Mouse (Mus musculus) hindbrain, embryonic 13.5 days (tissue): Measurements from ENCODE around the gene Rsf1. TPM values are rescaled to one million over a fixed set of nuclear protein-coding genes. Genes with fewer than 3 reads are reported as not detected.
A peak's percentile ranks its signal among the peaks of the same experiment; 100 is the strongest.

Experiments
- ATAC-seq: fragments of 200-750 bp; cut with Nextera tagmentation; 2 replicates; pipeline ENCODE4 v1.8.0; 2017; ENCODE audit warnings: moderate TSS enrichment; ENCODE audit not compliant: low FRiP score
- H3K27ac ChIP-seq: fragments of 300-500 bp; sonication (generic); 2 replicates; pipeline ENCODE4 v1.5.1; 2015; ENCODE audit warnings: inconsistent platforms, mild to moderate bottlenecking, moderate library complexity
- H3K27me3 ChIP-seq: fragments of 300-500 bp; sonication (generic); 2 replicates; pipeline ENCODE4 v1.6.1; 2015; ENCODE audit warnings: mild to moderate bottlenecking, inconsistent platforms
- H3K36me3 ChIP-seq: fragments of 300-500 bp; sonication (generic); 2 replicates; pipeline ENCODE4 v1.6.1; 2015; ENCODE audit warnings: mild to moderate bottlenecking, inconsistent platforms
- H3K4me1 ChIP-seq: fragments of 300-500 bp; sonication (generic); replicated peaks from 2 replicates; pipeline ENCODE4 v1.6.1; 2015; ENCODE audit warnings: inconsistent platforms
- H3K4me2 ChIP-seq: fragments of 300-500 bp; sonication (generic); 2 replicates; pipeline ENCODE4 v1.6.1; 2015; ENCODE audit warnings: inconsistent platforms, mild to moderate bottlenecking, moderate library complexity
- H3K4me3 ChIP-seq: fragments of 300-500 bp; sonication (generic); 2 replicates; pipeline ENCODE4 v1.5.1; 2015; ENCODE audit warnings: mild to moderate bottlenecking, inconsistent platforms
- H3K9ac ChIP-seq: fragments of 300-500 bp; sonication (generic); 2 replicates; pipeline ENCODE4 v1.6.1; 2015; ENCODE audit warnings: mild to moderate bottlenecking, inconsistent platforms
- H3K9me3 ChIP-seq: fragments of 300-500 bp; sonication (generic); 2 replicates; pipeline ENCODE4 v1.6.1; 2016; ENCODE audit warnings: inconsistent platforms
- WGBS: fragments of 180-500 bp; shearing (Covaris S2); methylation state at CpG from one replicate; pipeline ENCODE4 v1.1.7; 2015; 5-methylcytosine and 5-hydroxymethylcytosine counted together
- polyA plus RNA-seq: library from polyadenylated mRNA; unstranded; fragments of >200 nt; fragmentation: Nextera tagmentation; extraction: Ambion mirVana; gene quantifications from 2 replicates; pipeline ENCODE4 v1.2.1, GENCODE M21; 2015

Rsf1 gene
- 35.4 and 36.2 TPM in 2 replicates for polyA plus RNA-seq

DNA sequence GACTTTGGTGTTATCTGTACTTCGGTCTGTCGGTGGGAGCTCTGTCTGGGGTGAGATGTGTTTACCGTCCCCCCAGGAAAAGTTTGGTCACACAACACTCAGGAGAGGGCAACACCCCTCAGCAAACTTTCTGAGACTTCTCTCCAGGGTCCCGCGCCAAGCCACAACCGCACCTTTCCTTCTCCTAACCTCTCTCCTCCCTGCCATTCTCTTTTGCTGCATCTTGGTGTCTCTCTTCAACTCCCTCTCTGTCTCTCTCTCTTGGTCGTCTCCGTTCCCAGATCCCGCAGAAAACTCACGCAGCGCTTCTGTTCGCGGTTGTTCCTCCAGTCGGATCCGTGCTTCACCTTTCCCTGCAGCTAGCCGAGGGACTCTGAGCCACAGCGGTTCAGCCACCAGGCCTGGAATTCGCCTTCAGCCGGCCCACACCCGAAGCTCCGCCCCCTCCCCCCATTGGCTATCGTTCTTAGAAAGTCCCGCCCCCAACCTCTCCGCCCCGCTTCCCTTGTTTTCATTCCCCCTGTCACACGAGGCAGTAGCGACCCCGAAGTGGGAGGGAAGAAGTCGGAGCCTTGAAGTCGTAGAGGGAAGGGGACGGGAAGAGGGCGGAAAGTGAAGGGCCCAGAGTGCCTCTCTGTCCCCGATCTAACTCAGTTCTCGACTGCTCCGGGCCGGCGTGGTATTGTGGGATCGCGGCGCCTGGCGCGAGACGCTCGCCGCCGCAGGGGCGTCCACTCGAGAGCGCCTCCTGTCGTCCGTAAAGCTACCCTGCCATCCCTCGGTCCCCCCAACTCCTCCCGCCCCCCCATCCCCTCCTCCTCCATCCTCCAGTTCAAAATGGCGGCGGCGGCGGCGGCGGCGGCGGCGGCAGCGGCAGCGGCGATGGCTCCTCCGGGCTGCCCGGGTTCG, at the start of gene Rsf1, which contains the start of gene Aamdc:
Gene Rsf1 (plus strand): TSS at position 823 of the 909 bp plus-strand sequence.
Gene Aamdc (minus strand): TSS at position 431 of the 909 bp plus-strand sequence.
- Histone ChIP-seq H3K4me3 (peak within 1 kb of the TSS; percentile 100), H3K9me3 (no peaks in the 10 kb centered on the region), H3K9ac (peak within 1 kb of the TSS; percentile 99), H3K4me1 (peaks cover 15% of the 10 kb centered on the region), H3K4me2 (peak within 1 kb of the TSS; percentile 68), H3K36me3 (0 out of 2 replicates have a peak, but pooled peaks cover 5% of the 10 kb centered on the region), H3K27ac (peak within 1 kb of the TSS; percentile 99), H3K27me3 (no peaks in the 10 kb centered on the region)
- WGBS: under 1% methylated on average over 55 of the region's 68 CpGs
- ATAC-seq: peak; percentile 97

DNA sequence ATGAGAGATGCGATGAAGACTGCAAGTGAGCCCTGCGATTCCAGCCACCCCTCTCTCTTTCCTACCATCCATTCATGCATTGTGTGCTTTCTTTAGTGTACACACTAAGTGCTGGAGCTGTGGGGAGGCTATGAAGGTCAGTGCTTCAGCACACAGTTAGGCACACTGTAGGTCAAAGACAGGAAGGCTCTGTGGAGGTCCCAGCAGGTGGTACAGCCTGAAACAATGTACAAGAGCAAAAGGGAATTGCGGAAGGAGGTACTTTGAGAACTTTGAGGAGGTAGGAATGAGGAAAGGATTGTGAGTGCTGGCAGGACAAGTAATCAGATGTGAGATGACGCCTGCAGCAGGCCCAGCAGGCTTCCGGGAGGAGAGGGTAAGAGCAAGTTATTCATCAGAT, 44.2 kb upstream of the Rsf1 start:
- no peaks in the 10 kb centered on the region for H3K27me3 ChIP-seq
- no peak overlapping the region for H3K27ac ChIP-seq
- ATAC-seq: no peak
- H3K4me3 ChIP-seq: no peak overlapping the region
- H3K9ac ChIP-seq: no peak overlapping the region
- H3K4me1 ChIP-seq: no peaks in the 10 kb centered on the region
- H3K4me2 ChIP-seq: no peak overlapping the region
- 84% methylated on average over 5 of the region's 5 CpGs for WGBS
- H3K9me3 ChIP-seq: no peaks in the 10 kb centered on the region
- H3K36me3 ChIP-seq: peaks cover 91% of the 10 kb centered on the region

DNA sequence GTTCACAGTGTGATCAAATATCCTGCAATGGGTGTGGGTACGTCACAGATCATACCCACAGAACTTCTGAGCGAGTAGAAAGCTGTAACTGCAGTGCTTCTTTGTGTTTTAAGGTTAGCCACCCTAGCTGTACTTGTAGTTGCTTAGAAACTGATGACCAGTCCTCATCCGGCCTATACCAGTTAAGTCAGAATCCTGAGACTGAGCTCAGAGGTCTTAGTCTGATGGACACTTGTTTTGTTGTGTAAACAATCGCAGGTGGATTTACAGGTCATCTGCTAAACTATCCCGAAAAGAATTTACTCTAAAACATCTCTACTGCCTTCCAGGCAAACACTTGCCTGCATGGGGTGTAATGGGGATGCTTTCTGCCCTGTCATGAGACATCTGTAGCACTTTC, 43.1 kb upstream of the Rsf1 start:
- Histone ChIP-seq H3K27ac (no peak overlapping the region), H3K4me1 (no peaks in the 10 kb centered on the region), H3K36me3 (peaks cover 91% of the 10 kb centered on the region), H3K4me2 (no peak overlapping the region), H3K4me3 (no peak overlapping the region), H3K9ac (no peak overlapping the region), H3K9me3 (no peaks in the 10 kb centered on the region), H3K27me3 (no peaks in the 10 kb centered on the region)
- ATAC-seq: no peak
- WGBS: 96% methylated on average over 5 of the region's 5 CpGs

DNA sequence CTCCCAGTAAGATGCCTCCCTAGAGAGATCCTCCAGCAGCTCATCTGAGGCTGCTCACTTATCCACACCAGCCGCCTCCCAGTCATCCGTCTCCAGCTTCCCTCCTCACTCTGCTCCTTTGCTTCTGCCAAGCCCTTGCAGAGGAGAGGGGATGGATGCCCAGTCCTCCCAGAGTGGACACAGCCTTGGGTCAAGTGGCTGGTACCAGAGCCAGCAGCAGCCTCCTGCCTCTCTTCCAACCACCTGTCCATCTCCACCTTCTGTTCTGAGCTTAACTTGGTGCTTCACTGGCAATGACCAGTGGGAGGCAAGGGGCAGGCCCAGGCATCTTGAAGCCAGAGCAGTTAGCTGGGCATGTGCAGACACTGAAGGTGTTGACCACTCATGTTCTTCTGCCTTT, 33.2 kb upstream of the Rsf1 start:
- Histone ChIP-seq H3K4me1 (no peaks in the 10 kb centered on the region), H3K4me3 (no peak overlapping the region), H3K9ac (no peak overlapping the region), H3K4me2 (no peak overlapping the region), H3K9me3 (no peaks in the 10 kb centered on the region), H3K36me3 (peaks cover 49% of the 10 kb centered on the region), H3K27me3 (no peaks in the 10 kb centered on the region), H3K27ac (no peak overlapping the region)
- no peak for ATAC-seq
- WGBS: 93% methylated on average over 2 of the region's 2 CpGs

DNA sequence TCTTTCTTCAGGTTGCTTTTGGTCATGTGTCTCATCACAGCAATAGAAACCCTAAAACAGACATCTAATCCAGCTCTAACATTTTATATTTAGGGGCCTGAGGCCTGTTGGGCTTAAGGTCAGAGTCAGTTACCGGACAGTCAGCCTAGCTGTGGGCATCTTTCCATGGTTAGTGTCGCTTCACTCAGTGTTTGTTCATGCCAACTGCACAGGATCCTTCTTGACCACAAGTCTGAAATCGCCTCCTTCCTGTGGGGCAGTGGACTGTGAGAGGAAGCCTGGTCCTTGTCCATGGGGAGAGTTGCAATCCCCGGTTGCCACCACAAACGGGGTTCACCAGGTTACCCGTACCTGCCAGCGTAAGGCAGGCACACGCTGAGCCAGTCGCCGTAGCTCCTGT, 30.4 kb upstream of the Rsf1 start:
- Histone ChIP-seq H3K27me3 (no peaks in the 10 kb centered on the region), H3K4me3 (no peak overlapping the region), H3K4me1 (no peaks in the 10 kb centered on the region), H3K9me3 (no peaks in the 10 kb centered on the region), H3K4me2 (no peak overlapping the region), H3K36me3 (peaks cover 24% of the 10 kb centered on the region), H3K9ac (no peak overlapping the region), H3K27ac (no peak overlapping the region)
- 97% methylated on average over 10 of the region's 10 CpGs for WGBS
- no peak for ATAC-seq

DNA sequence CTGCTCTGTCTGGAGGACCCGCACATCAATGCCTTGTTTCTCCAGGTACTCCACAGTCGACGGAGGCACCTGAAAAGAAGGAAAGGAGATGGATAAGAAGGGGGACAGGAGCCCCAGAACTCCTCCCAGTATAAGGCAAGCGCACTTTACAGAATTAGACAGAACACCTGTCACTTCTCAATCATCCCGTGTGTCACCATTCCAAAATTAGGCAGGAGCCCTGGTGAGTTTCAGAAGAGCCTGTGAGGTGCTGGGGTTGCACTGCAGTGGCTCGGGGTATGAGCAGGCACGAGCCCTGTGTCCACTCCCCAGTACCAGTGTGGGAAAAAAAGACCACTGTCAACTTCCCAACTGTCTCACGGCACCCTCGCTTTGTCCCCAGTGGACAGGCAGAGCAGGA, 29.0 kb upstream of the Rsf1 start:
- Histone ChIP-seq H3K4me1 (no peaks in the 10 kb centered on the region), H3K27me3 (no peaks in the 10 kb centered on the region), H3K4me2 (no peak overlapping the region), H3K27ac (no peak overlapping the region), H3K9ac (no peak overlapping the region), H3K9me3 (no peaks in the 10 kb centered on the region), H3K36me3 (peaks cover 17% of the 10 kb centered on the region), H3K4me3 (no peak overlapping the region)
- ATAC-seq: no peak
- WGBS: 94% methylated on average over 9 of the region's 9 CpGs

DNA sequence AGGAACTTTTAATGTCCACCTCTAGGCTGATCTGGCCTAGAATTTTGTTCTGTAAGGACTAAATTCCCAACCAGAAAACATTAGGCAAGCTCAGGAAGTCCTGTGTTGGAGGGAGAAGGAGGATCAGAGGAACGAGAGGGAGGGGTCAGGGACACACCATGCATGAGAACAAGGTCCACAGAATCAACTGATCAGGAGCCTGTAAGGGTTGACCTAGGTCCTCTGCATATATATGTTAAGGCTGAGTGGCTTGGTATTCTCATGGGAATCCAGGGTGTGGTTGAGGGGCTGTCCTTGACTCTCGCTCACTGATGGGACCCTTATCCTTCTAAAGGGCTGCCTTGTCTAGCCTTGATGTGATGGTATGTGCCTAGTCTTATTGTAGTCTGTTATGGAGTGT, 16.1 kb upstream of the Rsf1 start:
- peaks cover 4% of the 10 kb centered on the region; the same call in 1 of the 2 replicates for H3K36me3 ChIP-seq
- H3K27me3 ChIP-seq: no peaks in the 10 kb centered on the region
- no peak overlapping the region for H3K27ac ChIP-seq
- 89% methylated on average over 2 of the region's 2 CpGs for WGBS
- H3K9ac ChIP-seq: no peak overlapping the region
- no peak overlapping the region for H3K4me2 ChIP-seq
- no peaks in the 10 kb centered on the region for H3K9me3 ChIP-seq
- ATAC-seq: no peak
- H3K4me1 ChIP-seq: no peaks in the 10 kb centered on the region
- H3K4me3 ChIP-seq: no peak overlapping the region

- no peaks in the 10 kb centered on the region for H3K27me3 ChIP-seq
- H3K4me3 ChIP-seq: no peak overlapping the region
- no peaks in the 10 kb centered on the region for H3K4me1 ChIP-seq
- WGBS: 86% methylated on average over 4 of the region's 4 CpGs
- ATAC-seq: no peak
- no peaks in the 10 kb centered on the region for H3K9me3 ChIP-seq
- H3K36me3 ChIP-seq: peaks cover 9% of the 10 kb centered on the region
- no peak overlapping the region for H3K9ac ChIP-seq
- H3K27ac ChIP-seq: no peak overlapping the region
- H3K4me2 ChIP-seq: no peak overlapping the region
Observed at GRCm38 (mm10) chr7:97569372-97569771, 10.3 kb upstream of the Rsf1 start.

GRCm38 (mm10) chr7:97570389-97570788, 9.3 kb upstream of the Rsf1 start:
- Histone ChIP-seq H3K36me3 (peaks cover 14% of the 10 kb centered on the region), H3K4me2 (no peak overlapping the region), H3K4me1 (no peaks in the 10 kb centered on the region), H3K27me3 (no peaks in the 10 kb centered on the region), H3K9ac (no peak overlapping the region), H3K9me3 (no peaks in the 10 kb centered on the region), H3K4me3 (no peak overlapping the region), H3K27ac (no peak overlapping the region)
- ATAC-seq: no peak
- WGBS: 98% methylated on average over 1 of the region's 1 CpGs

DNA sequence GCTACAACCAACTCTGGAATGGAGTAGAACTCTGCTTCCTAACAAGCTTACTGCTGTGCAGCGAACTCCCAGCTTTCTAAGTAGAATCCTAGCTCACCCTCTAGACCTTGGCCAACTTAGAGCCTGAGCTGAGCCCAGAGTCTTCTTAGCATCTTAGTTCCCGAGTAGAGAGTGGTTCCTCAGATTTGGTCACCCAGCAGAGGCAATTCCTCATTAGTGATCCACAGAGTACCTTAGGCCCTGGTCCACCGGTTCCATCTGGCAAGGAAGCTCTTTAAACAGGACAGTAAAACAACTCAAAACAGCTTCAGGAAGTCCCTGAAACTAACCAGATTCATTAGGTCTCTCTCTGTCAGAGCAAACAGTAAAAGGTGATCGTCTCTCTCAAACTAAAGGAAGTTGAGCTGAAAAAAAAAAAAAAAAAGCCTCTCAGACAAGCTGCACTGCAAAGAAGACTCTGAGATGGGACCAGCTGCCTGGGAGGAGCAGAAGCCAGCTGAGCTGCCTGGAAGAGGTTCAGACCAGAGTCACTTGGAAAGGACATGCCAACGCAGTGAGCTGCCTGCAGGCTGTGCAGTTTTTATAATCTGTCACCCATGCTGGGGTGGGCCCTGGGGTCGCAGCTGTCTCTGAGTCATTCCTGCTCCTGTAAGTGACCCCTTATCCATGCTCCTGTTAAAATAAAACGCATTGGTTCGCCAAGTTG, 1.2 kb upstream of the Rsf1 start:
- H3K4me2 ChIP-seq: peak overlapping the region; percentile 68
- no peaks in the 10 kb centered on the region for H3K27me3 ChIP-seq
- peak overlapping the region; percentile 99 for H3K9ac ChIP-seq
- 35% methylated on average over 8 of the region's 8 CpGs for WGBS
- peak; percentile 1; the same call in 1 of the 2 replicates for ATAC-seq
- H3K4me3 ChIP-seq: peak overlapping the region; percentile 100
- peaks cover 15% of the 10 kb centered on the region for H3K4me1 ChIP-seq
- 0 out of 2 replicates have a peak, but pooled peaks cover 5% of the 10 kb centered on the region for H3K36me3 ChIP-seq
- H3K9me3 ChIP-seq: no peaks in the 10 kb centered on the region
- H3K27ac ChIP-seq: peak overlapping the region; percentile 99

DNA sequence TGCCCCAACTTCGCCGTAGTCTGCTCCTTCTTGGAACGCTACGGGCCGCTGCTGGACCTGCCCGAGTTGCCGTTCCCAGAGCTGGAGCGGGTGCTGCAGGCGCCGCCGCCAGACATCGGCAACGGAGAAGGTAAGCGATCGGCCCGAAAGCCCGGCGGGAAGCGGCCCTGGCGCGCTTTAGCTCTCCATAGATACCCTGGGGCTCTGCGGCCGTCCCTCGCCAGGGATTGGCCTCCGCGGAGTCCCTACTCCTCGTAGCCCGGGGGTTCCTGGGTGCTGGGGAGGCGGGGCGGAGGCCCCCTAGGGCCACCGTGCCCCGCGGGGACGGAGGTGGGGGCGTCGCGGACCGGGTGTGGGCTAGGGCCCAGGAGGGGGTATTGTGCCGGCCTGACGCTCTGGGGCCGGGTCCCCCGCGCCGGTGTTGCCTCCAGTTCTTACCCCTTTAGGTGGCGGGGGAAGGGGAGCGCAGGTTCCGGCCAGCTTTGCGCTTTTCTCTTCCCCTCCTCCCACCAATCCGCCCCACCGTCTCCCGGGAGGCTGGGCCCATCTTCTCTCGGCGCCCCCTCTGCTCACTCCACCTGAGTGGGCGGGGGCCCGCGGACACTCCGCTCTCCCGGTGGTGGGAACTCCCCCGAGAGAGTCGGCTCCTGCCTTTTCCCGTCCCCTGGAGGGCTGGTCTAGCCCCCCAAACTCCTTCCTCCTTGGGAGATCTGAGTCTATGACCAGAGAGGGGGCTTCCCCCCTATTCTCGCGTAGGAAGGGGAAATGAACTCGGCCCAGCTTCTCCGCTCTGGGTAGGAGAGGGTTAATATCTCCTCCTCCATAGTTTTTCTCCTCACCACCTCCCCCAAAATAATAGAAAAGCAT, 520 bp downstream of the Rsf1 start:
- Histone ChIP-seq H3K9ac (peak overlapping the region; percentile 99), H3K27ac (peak overlapping the region; percentile 99), H3K9me3 (no peaks in the 10 kb centered on the region), H3K27me3 (no peaks in the 10 kb centered on the region), H3K4me2 (peak overlapping the region; percentile 68), H3K36me3 (0 out of 2 replicates have a peak, but pooled peaks cover 2% of the 10 kb centered on the region), H3K4me1 (peaks cover 19% of the 10 kb centered on the region), H3K4me3 (peak overlapping the region; percentile 100)
- peak; percentile 53 for ATAC-seq
- WGBS: 1% methylated on average over 58 of the region's 65 CpGs

DNA sequence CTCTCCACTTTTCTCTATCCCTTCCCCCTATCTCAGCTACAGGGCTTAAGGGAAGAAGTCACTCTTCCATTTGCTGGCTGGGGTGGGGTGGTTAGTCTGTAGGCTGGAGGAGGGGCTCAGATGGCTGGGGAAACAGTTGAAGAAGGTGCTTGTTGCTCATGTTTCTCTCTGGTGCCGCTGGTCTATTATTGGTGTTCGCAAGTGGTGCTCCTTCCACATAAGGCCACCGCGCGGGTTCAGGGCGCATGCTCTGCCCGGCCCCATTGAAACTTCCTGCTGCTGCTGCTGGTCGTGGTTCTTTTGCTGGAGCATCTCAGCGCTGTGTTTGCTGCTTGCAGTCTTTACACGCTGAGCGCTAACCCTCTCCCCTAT, 1.1 kb downstream of the Rsf1 start:
- no peaks in the 10 kb centered on the region for H3K9me3 ChIP-seq
- no peaks in the 10 kb centered on the region for H3K27me3 ChIP-seq
- peak overlapping the region; percentile 68 for H3K4me2 ChIP-seq
- no peaks in the 10 kb centered on the region for H3K36me3 ChIP-seq
- H3K4me1 ChIP-seq: peaks cover 19% of the 10 kb centered on the region
- peak; percentile 44 for ATAC-seq
- H3K9ac ChIP-seq: peak overlapping the region; percentile 99
- 0% methylated on average over 11 of the region's 11 CpGs for WGBS
- H3K4me3 ChIP-seq: peak overlapping the region; percentile 100
- peak overlapping the region; percentile 99 for H3K27ac ChIP-seq
